Mouse (Mus musculus) adrenal gland, adult (tissue): ENCODE results near the gene Rcn3.

Source experiments
- DNase-seq, 2 experiments: peaks; one replicate each; pipeline ENCODE4 v3.0.0; 2022 to 2023; ENCODE audit warnings: low spot score in 1 of 2; ENCODE audit not compliant: inconsistent age in 2 of 2

Rcn3 gene

GRCm38 (mm10) chr7:45092048-45092447, at the start of gene Rcn3:
Gene Rcn3, minus strand, starts transcription at chr7:45092221.
- peak; percentile 78 to 83 for DNase-seq

DNA sequence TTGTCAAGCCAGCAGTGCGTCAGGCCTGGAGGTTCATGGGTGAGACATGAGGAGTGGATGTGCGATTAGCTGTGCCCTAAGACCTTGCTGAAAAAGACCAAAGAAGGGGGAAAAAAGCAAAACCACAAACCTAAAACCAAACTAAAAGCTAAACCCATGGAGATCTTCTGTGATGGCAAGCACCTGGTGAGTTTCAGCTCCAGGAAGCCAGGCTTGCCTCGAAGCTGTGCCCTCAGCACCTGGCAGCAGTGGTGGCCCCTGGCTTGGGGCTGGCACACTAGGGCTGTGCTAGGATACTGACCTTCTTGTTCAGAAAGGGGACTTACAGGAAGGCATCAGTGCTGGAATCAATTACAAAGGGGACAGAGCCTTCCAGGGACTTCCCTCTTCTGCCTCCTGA, 49.3 kb upstream of the Rcn3 start:
- DNase-seq = no peak

- DNase-seq = peak; percentile 77 to 90
Measured at GRCm38 (mm10) chr7:45139904-45140723, 48.1 kb upstream of the Rcn3 start.

- DNase-seq = no peak
Measured at GRCm38 (mm10) chr7:45138403-45138802, 46.4 kb upstream of the Rcn3 start.

- DNase-seq = no peak
Measured at GRCm38 (mm10) chr7:45137171-45138006, 45.4 kb upstream of the Rcn3 start.

DNA sequence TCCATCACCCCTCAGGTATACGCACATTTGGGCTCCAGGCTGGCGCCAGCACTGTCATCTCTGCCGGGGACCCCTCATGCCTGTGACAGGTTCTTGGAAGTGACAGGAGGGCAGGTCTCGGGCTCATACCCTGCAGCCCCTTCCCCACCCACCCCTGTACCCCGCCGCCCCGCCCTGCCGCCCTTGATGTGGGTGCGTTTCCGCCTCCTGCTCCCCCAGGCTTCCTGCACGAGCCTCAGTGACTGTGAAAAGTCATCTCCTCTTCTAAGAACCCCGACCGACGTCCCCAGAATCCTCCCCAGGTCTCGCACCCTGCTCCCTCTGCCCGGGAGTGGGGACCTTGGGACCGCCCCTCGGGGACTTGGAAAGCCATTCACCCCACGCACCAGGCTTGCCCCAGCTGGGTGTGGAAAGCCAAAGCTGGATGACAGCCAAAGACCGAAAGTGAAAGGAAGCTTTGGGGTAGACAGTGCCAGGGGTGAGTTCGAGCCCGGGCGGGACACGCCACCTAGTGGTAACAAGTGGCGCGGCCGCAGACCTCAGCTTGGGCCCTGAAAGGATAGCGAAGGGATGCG, 44.1 kb upstream of the Rcn3 start, which contains the start of the genes Gm45713 and Flt3l:
Gene Gm45713 (minus strand): TSS at position 239 of the 575 bp plus-strand sequence.
Gene Flt3l (minus strand): TSS at position 440 of the 575 bp plus-strand sequence.
- peak; percentile 94 to 99 for DNase-seq

GRCm38 (mm10) chr7:45135370-45135769, 43.3 kb upstream of the Rcn3 start:
- DNase-seq = peak; percentile 22 to 60

GRCm38 (mm10) chr7:45134544-45135026, 42.6 kb upstream of the Rcn3 start:
- peak; percentile 59 to 77 for DNase-seq

DNA sequence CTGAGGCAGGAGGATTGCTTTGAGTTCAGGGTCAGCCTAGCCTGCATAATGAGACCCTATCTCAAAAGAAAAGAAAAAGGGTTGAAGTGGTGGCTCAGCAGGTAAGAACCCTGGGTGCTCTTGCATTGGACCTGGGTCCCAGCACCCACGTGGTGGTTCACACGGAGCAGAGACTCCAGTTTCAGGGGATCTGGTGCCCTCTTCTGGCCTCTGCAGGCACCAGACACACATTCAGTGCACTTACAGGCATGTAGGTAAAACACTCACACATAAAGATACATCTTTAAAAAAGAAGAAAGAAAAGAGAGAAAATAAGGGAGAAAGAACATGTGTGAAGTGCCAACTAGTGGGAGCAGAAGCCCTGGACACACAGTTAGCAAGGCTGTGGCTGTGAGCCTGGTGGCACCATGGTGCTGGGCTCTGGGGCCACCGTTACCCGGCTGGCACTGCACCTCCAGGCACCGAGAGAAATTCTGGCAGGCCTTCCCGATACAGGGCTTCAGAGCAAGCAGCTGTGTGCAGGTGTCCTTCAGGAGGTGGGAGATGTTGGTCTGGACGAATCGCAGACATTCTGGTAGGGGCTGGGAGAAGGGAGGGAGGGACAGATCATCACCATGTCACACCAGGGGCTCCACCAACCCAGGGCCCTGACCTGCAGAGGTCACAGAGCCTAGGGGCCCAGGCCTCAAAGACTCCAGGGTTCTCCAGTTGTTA, 41.6 kb upstream of the Rcn3 start:
- DNase-seq = peak in 1 of 2 experiments; percentile 15

DNA sequence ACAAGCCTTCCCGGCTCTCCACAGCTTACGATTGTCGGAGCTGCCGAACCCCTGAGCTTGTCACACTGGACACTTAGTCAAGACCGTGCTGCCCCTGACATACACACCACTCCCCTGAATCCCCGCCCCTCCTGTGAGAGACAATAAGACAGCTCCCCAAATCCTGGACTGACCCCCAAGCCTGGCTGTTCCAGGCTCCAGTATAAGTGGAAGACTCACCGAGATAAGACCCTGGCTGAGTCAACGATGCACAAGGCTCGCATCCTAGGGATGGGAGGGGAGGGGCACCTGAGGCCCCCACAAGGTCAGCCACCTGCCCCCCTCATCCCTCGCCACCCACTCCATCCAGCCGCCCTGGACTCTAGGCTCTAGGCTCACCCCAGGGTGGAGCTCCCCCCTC, 39.8 kb upstream of the Rcn3 start:
- DNase-seq = peak; percentile 24 to 30

GRCm38 (mm10) chr7:45129776-45130512, 37.9 kb upstream of the Rcn3 start:
- DNase-seq = peak; percentile 26 to 43

DNA sequence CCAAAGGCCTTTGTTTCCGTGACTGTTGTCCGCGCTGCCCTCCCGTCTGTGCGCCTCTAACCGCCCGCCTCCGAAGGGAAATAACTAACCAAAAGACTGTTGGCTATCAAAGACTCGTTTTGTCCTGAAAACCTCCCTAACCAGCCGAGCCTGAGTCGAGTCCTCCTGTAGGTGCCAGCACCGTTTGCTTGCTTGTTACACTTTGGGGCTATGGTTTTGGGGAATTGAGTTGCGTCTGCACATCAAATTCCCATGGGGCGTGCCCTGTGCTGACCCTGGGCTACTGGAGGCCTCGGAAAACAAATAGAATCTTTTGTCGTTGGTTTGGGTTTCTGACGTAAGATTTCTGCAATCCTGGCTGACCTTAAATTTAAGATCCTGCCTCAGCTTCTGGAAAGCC, 37.3 kb upstream of the Rcn3 start:
- no peak for DNase-seq

DNA sequence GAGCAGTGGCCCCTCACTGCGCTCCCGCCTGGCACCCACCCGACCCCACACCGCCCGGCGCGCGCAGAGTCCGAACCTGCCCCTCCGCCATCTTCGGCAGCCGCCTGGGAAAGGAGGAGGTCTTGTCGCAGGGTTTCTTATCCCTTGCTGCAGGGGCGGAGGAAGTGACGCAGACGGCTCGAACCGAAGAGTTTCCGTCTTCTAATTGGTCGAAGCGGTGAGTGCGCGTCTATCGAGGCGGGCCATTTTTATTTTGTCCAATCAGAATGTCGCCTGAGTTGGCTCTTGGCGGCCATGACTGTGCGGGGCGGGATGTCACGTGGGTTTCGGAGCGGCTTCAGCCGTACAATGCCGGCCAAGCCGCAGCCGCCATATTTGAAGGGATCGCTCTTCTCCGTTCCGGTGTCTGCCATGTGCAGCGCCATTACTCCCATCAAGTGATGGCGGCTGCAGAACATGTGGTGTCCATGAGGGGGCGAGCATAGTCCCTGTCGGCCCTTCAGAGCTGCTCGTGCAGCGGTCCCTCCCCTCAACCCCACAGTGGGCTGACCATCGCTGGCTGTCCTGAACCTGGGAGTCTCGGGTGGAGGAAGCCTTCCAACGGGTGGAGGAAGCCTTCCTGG, 36.7 kb upstream of the Rcn3 start, which contains the start of gene Rpl13a:
Gene Rpl13a (minus strand): TSS at position 138 of the 623 bp plus-strand sequence.
- DNase-seq = peak; percentile 99

GRCm38 (mm10) chr7:45127700-45128224, 35.7 kb upstream of the Rcn3 start:
- DNase-seq = peak; percentile 11 to 64

GRCm38 (mm10) chr7:45126844-45127699, 35.1 kb upstream of the Rcn3 start:
- peak; percentile 43 to 70 for DNase-seq

- DNase-seq = peak; percentile 28 to 62
Measured at GRCm38 (mm10) chr7:45126147-45126843, 34.3 kb upstream of the Rcn3 start.

DNA sequence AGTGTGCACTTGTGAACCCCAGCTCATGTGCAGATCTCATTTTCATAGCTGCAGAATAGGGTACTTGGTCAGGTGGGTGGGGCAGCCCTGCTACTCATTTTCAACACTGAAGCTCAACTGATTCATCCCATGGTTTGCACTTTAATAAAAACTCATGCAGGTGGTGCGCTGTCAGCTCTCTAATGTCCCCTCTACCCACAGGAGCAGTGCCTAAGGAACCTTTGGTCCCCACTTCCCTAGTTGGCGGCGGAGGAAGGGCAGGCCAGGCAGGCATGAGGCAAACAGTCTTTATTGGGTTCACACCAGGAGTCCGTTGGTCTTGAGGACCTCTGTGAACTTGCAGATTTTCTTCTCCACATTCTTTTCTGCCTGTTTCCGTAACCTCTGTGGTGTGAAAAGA, 33.6 kb upstream of the Rcn3 start:
- DNase-seq = peak in 1 of 2 experiments; percentile 57
